Mouse (Mus musculus): ENCODE data around the gene Ankrd44. TPM values are rescaled to one million over a fixed set of nuclear protein-coding genes. Genes with fewer than 3 reads are reported as not detected.
A peak's percentile ranks its signal among the peaks of the same experiment; 100 is the strongest.

Gene Ankrd44
- polyA plus RNA-seq, 1 experiment from 2014 or later: 4.3 TPM

DNA sequence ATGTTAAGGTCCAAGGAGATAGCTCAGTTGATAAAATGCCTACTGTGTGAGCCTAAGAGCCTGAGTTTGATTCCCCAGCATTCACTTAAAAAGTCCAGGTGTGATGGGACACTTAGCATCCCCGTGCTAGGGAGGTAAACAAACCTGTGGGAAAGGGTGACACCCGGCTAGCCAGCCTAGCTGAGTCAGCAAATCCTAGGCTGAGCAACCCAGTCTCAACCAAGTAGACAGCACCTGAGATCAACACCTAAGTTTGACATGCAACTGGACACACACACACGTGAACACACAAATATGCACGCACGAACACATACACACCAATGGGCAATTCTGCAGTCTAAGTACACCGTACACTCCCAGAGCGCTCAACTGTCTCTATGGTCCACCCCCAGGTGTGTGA lies 69.7 kb downstream of the Ankrd44 start:
- no peak overlapping the region for H3K4me3 ChIP-seq (replicated peaks; ENCODE audit: low read depth, low read length)
- DNase-seq (ENCODE audit: low spot score) (no peak), ATAC-seq (replicated peaks; ENCODE audit: low FRiP score, low read depth) (no peak)
- no peak for TF ChIP-seq CTCF (IDR thresholded peaks at IDR 0.05; ENCODE audit: low read depth)
- H3K9ac ChIP-seq (ENCODE audit: low read depth, low read length): no peak overlapping the region
- H3K9me3 ChIP-seq (replicated peaks; ENCODE audit: low read length): no peaks in the 10 kb centered on the region
- H3K4me2 ChIP-seq (ENCODE audit: low read length): no peak overlapping the region
- WGBS: 94% methylated on average over 7 of the region's 7 CpGs
- no peaks in the 10 kb centered on the region for H3K36me3 ChIP-seq (ENCODE audit: insufficient read depth, low read length)
- no peak overlapping the region for H3K27ac ChIP-seq
- no peaks in the 10 kb centered on the region for H3K4me1 ChIP-seq (replicated peaks; ENCODE audit: insufficient read depth, low read length)
- no peaks in the 10 kb centered on the region for H3K27me3 ChIP-seq (ENCODE audit: insufficient read depth, low read length)

DNA sequence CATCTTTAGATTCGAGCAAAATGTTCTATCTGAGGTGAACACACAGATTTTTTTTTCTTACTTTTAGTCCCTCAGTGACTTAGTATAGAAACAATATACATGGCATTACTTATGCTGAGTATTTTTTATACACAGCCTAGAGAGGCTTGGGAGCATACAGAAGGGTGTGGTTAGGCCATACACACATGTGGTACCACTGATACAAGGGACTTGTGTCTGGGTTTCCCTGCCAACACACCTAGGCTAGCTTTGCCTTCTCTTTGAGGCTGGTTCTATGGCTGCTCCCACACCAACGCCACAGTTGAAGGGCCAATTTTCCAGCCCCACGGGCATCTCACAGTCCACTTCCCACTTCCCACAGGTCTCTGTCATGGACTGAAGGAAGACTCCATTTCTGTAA lies 70.2 kb downstream of the Ankrd44 start:
- Histone ChIP-seq H3K4me3 (replicated peaks; ENCODE audit: low read depth, low read length) (no peak overlapping the region), H3K9me3 (replicated peaks; ENCODE audit: low read length) (no peaks in the 10 kb centered on the region), H3K36me3 (ENCODE audit: insufficient read depth, low read length) (no peaks in the 10 kb centered on the region), H3K4me2 (ENCODE audit: low read length) (no peak overlapping the region), H3K4me1 (replicated peaks; ENCODE audit: insufficient read depth, low read length) (no peaks in the 10 kb centered on the region), H3K27ac (no peak overlapping the region), H3K27me3 (ENCODE audit: insufficient read depth, low read length) (no peaks in the 10 kb centered on the region), H3K9ac (ENCODE audit: low read depth, low read length) (no peak overlapping the region)
- no peak for DNase-seq (ENCODE audit: low spot score)
- no peak for TF ChIP-seq CTCF (IDR thresholded peaks at IDR 0.05; ENCODE audit: low read depth)
- WGBS: 86% methylated on average over 3 of the region's 3 CpGs
- ATAC-seq (replicated peaks; ENCODE audit: low FRiP score, low read depth): no peak

DNA sequence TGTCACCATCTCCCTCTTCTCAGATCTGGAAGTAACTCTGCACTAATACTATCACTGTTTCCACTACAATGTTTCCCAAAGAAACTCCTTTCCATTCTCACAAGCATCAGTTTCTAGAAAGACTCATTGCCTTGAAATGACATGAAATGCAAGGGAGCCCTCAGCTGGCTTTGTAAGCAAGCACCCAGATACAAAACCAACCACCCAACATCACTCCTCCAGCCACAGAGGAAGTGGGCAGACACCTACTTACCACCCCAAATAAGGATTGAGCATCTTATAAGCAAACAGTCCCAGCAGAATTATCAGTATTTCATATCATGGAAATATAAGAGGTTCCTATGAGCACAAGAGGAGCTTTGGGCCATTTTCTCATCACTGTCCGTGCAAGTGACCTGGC lies 71.8 kb downstream of the Ankrd44 start:
- no peak for ATAC-seq (replicated peaks; ENCODE audit: low FRiP score, low read depth)

GRCm38 (mm10) chr1:54853311-54854000 lies 72.7 kb downstream of the Ankrd44 start:
- no peaks in the 10 kb centered on the region for H3K4me1 ChIP-seq (replicated peaks; ENCODE audit: insufficient read depth, low read length)
- no peaks in the 10 kb centered on the region for H3K36me3 ChIP-seq (ENCODE audit: insufficient read depth, low read length)
- H3K4me3 ChIP-seq (replicated peaks; ENCODE audit: low read depth, low read length): no peak overlapping the region
- ATAC-seq (replicated peaks; ENCODE audit: low FRiP score, low read depth): peak; percentile 90
- 61% methylated on average over 11 of the region's 11 CpGs for WGBS
- H3K27ac ChIP-seq: no peak overlapping the region
- H3K27me3 ChIP-seq (ENCODE audit: insufficient read depth, low read length): no peaks in the 10 kb centered on the region
- TF ChIP-seq CTCF (IDR thresholded peaks at IDR 0.05; ENCODE audit: low read depth): no peak
- H3K9me3 ChIP-seq (replicated peaks; ENCODE audit: low read length): no peaks in the 10 kb centered on the region
- no peak overlapping the region for H3K4me2 ChIP-seq (ENCODE audit: low read length)
- no peak for DNase-seq (ENCODE audit: low spot score)
- no peak overlapping the region for H3K9ac ChIP-seq (ENCODE audit: low read depth, low read length)

More for the DNA sequence above, 71.8 kb downstream of the Ankrd44 start:
- H3K9ac ChIP-seq (ENCODE audit: low read depth, low read length): no peak overlapping the region
- H3K27me3 ChIP-seq (ENCODE audit: insufficient read depth, low read length): no peaks in the 10 kb centered on the region
- H3K27ac ChIP-seq: no peak overlapping the region
- no peaks in the 10 kb centered on the region for H3K36me3 ChIP-seq (ENCODE audit: insufficient read depth, low read length)
- H3K4me3 ChIP-seq (replicated peaks; ENCODE audit: low read depth, low read length): no peak overlapping the region
- DNase-seq (ENCODE audit: low spot score): no peak
- 91% methylated on average over 1 of the region's 1 CpGs for WGBS
- H3K4me1 ChIP-seq (replicated peaks; ENCODE audit: insufficient read depth, low read length): no peaks in the 10 kb centered on the region
- H3K9me3 ChIP-seq (replicated peaks; ENCODE audit: low read length): no peaks in the 10 kb centered on the region
- no peak for TF ChIP-seq CTCF (IDR thresholded peaks at IDR 0.05; ENCODE audit: low read depth)
- no peak overlapping the region for H3K4me2 ChIP-seq (ENCODE audit: low read length)

- H3K4me1 ChIP-seq (replicated peaks; ENCODE audit: insufficient read depth, low read length): no peaks in the 10 kb centered on the region
- DNase-seq (ENCODE audit: low spot score) (peak; percentile 73), ATAC-seq (replicated peaks; ENCODE audit: low FRiP score, low read depth) (no peak; the same call in 1 of the 2 replicates)
- H3K9ac ChIP-seq (ENCODE audit: low read depth, low read length): no peak overlapping the region
- no peaks in the 10 kb centered on the region for H3K9me3 ChIP-seq (replicated peaks; ENCODE audit: low read length)
- TF ChIP-seq CTCF (IDR thresholded peaks at IDR 0.05; ENCODE audit: low read depth): no peak
- no peak overlapping the region for H3K4me3 ChIP-seq (replicated peaks; ENCODE audit: low read depth, low read length)
- WGBS: 25% methylated on average over 9 of the region's 9 CpGs
- no peak overlapping the region for H3K27ac ChIP-seq
- H3K27me3 ChIP-seq (ENCODE audit: insufficient read depth, low read length): no peaks in the 10 kb centered on the region
- no peaks in the 10 kb centered on the region for H3K36me3 ChIP-seq (ENCODE audit: insufficient read depth, low read length)
- H3K4me2 ChIP-seq (ENCODE audit: low read length): no peak overlapping the region
Observed at GRCm38 (mm10) chr1:54851610-54852009, 74.6 kb downstream of the Ankrd44 start.

DNA sequence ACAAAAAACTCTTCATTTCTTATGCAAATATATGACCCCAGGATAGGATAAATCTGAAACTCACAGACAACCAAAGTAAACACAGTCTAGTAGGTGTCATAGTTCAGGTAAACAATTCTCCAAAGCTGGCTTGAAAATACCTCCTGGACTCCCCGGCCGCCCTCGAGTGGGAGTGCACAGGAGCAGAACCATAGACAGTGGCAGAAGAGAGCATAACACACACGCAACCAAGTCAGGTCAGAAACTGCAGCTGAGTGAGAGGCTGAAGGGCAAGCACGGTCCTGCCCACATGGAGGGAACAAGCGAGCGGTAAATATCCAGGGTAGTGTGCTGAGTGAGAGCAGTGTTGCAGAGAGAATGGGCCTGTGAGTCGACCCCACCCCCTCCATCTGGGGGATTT lies 76.1 kb downstream of the Ankrd44 start:
- Histone ChIP-seq H3K27ac (no peak overlapping the region), H3K4me3 (replicated peaks; ENCODE audit: low read depth, low read length) (no peak overlapping the region), H3K4me1 (replicated peaks; ENCODE audit: insufficient read depth, low read length) (no peaks in the 10 kb centered on the region), H3K4me2 (ENCODE audit: low read length) (no peak overlapping the region), H3K9ac (ENCODE audit: low read depth, low read length) (no peak overlapping the region), H3K27me3 (ENCODE audit: insufficient read depth, low read length) (no peaks in the 10 kb centered on the region), H3K36me3 (ENCODE audit: insufficient read depth, low read length) (no peaks in the 10 kb centered on the region), H3K9me3 (replicated peaks; ENCODE audit: low read length) (no peaks in the 10 kb centered on the region)
- WGBS: 30% methylated on average over 8 of the region's 8 CpGs
- no peak for DNase-seq (ENCODE audit: low spot score)
- no peak for TF ChIP-seq CTCF (IDR thresholded peaks at IDR 0.05; ENCODE audit: low read depth)
- peak; percentile 41 for ATAC-seq (replicated peaks; ENCODE audit: low FRiP score, low read depth)

DNA sequence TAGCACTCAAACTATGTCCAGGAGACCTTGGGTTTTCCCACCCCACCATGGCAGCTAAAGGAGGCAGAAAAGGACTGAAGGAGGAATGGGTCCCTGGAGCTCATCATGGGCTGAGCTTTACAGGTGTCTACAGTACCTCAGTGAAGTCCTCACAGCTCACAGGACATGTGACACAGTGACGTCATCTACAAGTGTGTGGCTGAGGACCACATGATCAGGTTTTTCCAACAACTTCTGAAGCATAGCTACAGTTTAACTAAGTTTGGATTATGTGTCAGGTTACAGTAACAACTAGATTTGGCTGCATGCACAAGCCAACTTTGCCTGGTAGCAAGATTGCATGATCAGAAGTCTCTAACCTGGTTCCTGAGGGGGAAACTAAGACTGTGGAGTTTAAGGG lies 78.9 kb downstream of the Ankrd44 start:
- no peak overlapping the region for H3K4me3 ChIP-seq (replicated peaks; ENCODE audit: low read depth, low read length)
- no peak for TF ChIP-seq CTCF (IDR thresholded peaks at IDR 0.05; ENCODE audit: low read depth)
- 71% methylated on average over 1 of the region's 1 CpGs for WGBS
- no peak overlapping the region for H3K9ac ChIP-seq (ENCODE audit: low read depth, low read length)
- H3K4me2 ChIP-seq (ENCODE audit: low read length): no peak overlapping the region
- no peak overlapping the region for H3K27ac ChIP-seq
- H3K4me1 ChIP-seq (replicated peaks; ENCODE audit: insufficient read depth, low read length): no peaks in the 10 kb centered on the region
- H3K36me3 ChIP-seq (ENCODE audit: insufficient read depth, low read length): no peaks in the 10 kb centered on the region
- H3K9me3 ChIP-seq (replicated peaks; ENCODE audit: low read length): no peaks in the 10 kb centered on the region
- ATAC-seq (replicated peaks; ENCODE audit: low FRiP score, low read depth) (peak; percentile 50; the same call in 1 of the 2 replicates), DNase-seq (ENCODE audit: low spot score) (no peak)
- no peaks in the 10 kb centered on the region for H3K27me3 ChIP-seq (ENCODE audit: insufficient read depth, low read length)
